8 mouse cellular contexts compared by ENCODE assay signal in genomic region chr11:29694754-29695153, GRCm38 (mm10). TPM values are rescaled to one million over a fixed set of nuclear protein-coding genes. Genes with fewer than 3 reads are reported as not detected.
DNase-seq lines count a peak whose midpoint lies in the region; ATAC-seq and TF ChIP-seq lines count a peak whose summit lies in the region.

No protein-coding gene starts in this region.

- peak overlapping the region; percentile 96 for H3K4me3 ChIP-seq in gastrocnemius, adult 2 months
- peak overlapping the region; percentile 92 for H3K4me3 ChIP-seq in left cerebral cortex, adult 2 months
- peak overlapping the region; percentile 81; the same call in 1 of the 2 replicates for H3K4me3 ChIP-seq in forebrain, embryonic 15.5 days
- H3K4me3 ChIP-seq in midbrain, embryonic 15.5 days, result no peak overlapping the region

- no peak overlapping the region for H3K9ac ChIP-seq in forebrain, embryonic 15.5 days (replicated peaks)
- H3K9ac ChIP-seq in midbrain, embryonic 15.5 days, result no peak overlapping the region

- DNase-seq in gastrocnemius, adult 2 months, result no peak
- no peak for DNase-seq in gastrocnemius, postnatal 10 days
- DNase-seq in left cerebral cortex, adult 2 months (ENCODE audit: extremely low spot score in 1 of 2, low spot score in 2 of 2), result no peak
- DNase-seq in left cerebral cortex, adult 18-20 months (ENCODE audit: low spot score in 2 of 2), result no peak
- no peak for DNase-seq in adipocyte (ENCODE audit: low spot score)
- no peak for DNase-seq in layer of hippocampus, postnatal 25 days (ENCODE audit: extremely low spot score in 1 of 2, low spot score in 1 of 2)

- H3K27ac ChIP-seq in gastrocnemius, adult 2 months, result no peak overlapping the region; the same call in 1 of the 2 replicates
- H3K27ac ChIP-seq in left cerebral cortex, adult 2 months, result no peak overlapping the region
- no peak overlapping the region for H3K27ac ChIP-seq in forebrain, embryonic 15.5 days (replicated peaks)
- H3K27ac ChIP-seq in midbrain, embryonic 15.5 days, result no peak overlapping the region

- no peak for TF ChIP-seq CTCF in gastrocnemius, adult 2 months (IDR thresholded peaks at IDR 0.05)
- no peak for TF ChIP-seq CTCF in left cerebral cortex, adult 2 months (IDR thresholded peaks at IDR 0.05)

- H3K4me1 ChIP-seq in forebrain, embryonic 15.5 days, result peaks cover 34% of the 10 kb centered on the region
- H3K4me1 ChIP-seq in midbrain, embryonic 15.5 days, result peaks cover 26% of the 10 kb centered on the region

- H3K9me3 ChIP-seq in forebrain, embryonic 15.5 days, result no peaks in the 10 kb centered on the region
- no peaks in the 10 kb centered on the region for H3K9me3 ChIP-seq in midbrain, embryonic 15.5 days

- H3K4me2 ChIP-seq in forebrain, embryonic 15.5 days (replicated peaks), result peak overlapping the region; percentile 53
- peak overlapping the region; percentile 68; the same call in 1 of the 2 replicates for H3K4me2 ChIP-seq in midbrain, embryonic 15.5 days

- no peaks in the 10 kb centered on the region for H3K36me3 ChIP-seq in forebrain, embryonic 15.5 days
- H3K36me3 ChIP-seq in midbrain, embryonic 15.5 days (replicated peaks), result no peaks in the 10 kb centered on the region

- no peak for ATAC-seq in forebrain, embryonic 15.5 days (replicated peaks)
- no peak for ATAC-seq in midbrain, embryonic 15.5 days (replicated peaks)

- intact Hi-C loops in gastrocnemius, adult 2 months (cut with DNase I), result loop anchor here (5.0 to 10.0 kb wide), 2 partner anchors 320 to 427 kb away; partner anchors contain the start of gene Ccdc88a
- intact Hi-C loops in left cerebral cortex, adult 2 months (cut with DNase I), result loop anchor here (10.0 kb wide), 1 partner anchor 430 kb away; no protein-coding TSS in a partner anchor

- no peaks in the 10 kb centered on the region for H3K27me3 ChIP-seq in forebrain, embryonic 15.5 days
- H3K27me3 ChIP-seq in midbrain, embryonic 15.5 days (replicated peaks), result no peaks in the 10 kb centered on the region

RNA-seq across cellular contexts. Expression of gene Rtn4, which starts 2.0 kb away (rescaled TPM):
- total RNA-seq in gastrocnemius, adult 2 months (2021), result 100 to 1,000 TPM; 639 to 764 TPM
- total RNA-seq in gastrocnemius, postnatal 10 days (2021), result 1,000 to 10,000 TPM in 1 of 2 experiments, 100 to 1,000 TPM in 1; 914 to 1,007 TPM
- 100 to 1,000 TPM; 607 to 709 TPM for total RNA-seq in left cerebral cortex, adult 2 months (2021)
- 100 to 1,000 TPM; 690 to 719 TPM for total RNA-seq in left cerebral cortex, adult 18-20 months (2021)
- polyA plus RNA-seq in forebrain, embryonic 15.5 days (2015; fragmentation: Nextera tagmentation; extraction: Ambion mirVana), result 131 and 140 TPM in 2 replicates
- polyA plus RNA-seq in midbrain, embryonic 15.5 days (2015; fragmentation: Nextera tagmentation; extraction: Ambion mirVana), result 128 and 134 TPM in 2 replicates
- total RNA-seq in layer of hippocampus, postnatal 25 days (2021), result 100 to 1,000 TPM; 497 to 514 TPM
